Mouse (Mus musculus) adipocyte (in vitro differentiated cells): ENCODE measurements around the gene Rcc1.
"Not testable (repeated sequence)": the region's sequence is repeated elsewhere in the genome, so short reads cannot be mapped to it uniquely, and the experiment has no call there.

Experiments
- DNase-seq: peaks from one replicate; pipeline ENCODE4 v3.0.0-alpha.2; 2016; ENCODE audit warnings: low spot score

Gene Rcc1

DNA sequence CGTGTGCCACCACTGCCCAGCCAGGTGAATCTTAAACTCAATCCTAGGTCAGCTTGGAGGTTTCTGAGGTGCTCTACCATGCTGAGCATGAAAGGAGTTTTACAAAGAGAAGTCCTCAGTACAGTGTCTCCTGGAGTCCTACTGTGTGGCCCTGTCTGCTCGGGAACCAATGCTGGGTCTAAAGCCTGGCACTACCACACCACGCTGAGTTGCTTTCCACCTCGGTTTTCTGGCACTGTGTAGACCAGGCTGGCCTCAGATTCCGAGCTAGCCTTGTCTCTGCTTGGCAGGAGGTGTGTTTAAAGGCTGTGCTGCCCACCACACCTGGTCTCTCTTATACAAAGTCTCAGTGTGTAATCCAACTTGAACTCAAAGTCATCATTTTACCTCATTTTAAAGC is 40.8 kb downstream of the Rcc1 start:
- no peak for DNase-seq

DNA sequence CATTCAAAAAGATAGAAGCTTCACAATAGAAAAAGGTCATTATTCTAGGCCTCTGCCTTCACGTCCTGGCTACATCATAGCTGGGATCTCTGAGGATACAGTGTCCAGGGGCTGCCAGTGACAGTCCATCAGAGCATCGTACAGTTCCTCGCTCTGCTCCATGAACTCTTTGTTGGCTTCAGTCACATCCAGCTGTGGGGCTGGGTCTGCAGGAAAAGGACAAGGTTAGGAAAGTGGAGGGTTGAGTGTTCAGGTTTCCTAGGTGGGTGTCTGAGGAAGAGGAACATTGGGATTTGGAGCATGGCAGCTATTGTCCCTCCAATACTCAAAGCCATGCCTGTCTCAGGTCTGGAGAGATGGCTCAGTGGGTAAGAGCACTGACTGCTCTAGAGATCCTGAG is 41.6 kb downstream of the Rcc1 start:
- no peak for DNase-seq

DNA sequence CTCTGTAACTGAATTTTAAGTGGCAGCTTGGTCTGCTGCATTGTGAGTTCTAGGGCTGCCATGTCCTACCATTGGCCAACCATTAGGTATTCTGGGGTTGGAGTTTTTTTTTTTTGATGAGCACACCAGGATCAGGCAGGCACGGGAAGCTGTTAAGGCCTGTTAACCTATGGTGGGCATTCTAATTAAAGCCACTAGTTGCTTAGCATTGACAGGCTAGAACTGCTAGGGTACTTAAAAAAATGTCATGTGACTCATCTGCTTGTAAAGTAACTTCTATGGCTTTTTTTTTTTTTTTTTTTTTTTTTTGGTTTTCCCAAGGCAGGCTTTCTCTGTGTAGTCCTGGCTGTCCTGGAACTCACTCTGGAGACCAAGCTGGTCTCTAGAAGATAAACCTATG is 42.2 kb downstream of the Rcc1 start:
- DNase-seq, result no peak

DNA sequence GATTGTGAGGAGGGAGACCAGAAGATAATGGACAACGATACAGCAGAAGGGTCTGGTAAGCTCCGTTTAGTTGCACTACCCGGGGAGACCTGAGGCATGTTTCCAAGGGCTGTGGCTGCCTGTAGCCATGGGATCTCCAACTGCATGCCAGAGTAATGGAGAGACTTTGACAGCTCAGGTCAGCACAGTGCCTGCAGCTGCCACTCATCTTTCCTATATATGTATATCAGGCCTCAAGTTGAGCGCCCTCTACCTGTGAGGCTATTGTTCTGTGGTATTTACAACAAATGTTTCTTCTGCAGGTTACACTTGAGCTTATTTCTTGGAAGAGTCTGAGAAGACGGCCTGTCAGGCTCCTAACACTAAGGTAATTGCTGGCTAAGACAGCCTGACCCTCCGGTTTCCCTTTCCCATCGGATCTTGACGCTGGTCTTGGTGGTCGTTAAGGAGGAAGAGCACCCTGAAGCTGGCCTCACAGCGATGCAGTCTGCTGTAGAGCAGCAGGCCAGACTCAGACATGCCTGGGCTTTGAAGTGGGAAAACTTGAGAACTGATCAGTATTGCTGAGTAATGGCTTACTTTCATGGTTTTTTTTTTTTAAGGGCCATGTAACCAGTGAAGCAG is 43.4 kb downstream of the Rcc1 start:
- DNase-seq, result peak; percentile 61

DNA sequence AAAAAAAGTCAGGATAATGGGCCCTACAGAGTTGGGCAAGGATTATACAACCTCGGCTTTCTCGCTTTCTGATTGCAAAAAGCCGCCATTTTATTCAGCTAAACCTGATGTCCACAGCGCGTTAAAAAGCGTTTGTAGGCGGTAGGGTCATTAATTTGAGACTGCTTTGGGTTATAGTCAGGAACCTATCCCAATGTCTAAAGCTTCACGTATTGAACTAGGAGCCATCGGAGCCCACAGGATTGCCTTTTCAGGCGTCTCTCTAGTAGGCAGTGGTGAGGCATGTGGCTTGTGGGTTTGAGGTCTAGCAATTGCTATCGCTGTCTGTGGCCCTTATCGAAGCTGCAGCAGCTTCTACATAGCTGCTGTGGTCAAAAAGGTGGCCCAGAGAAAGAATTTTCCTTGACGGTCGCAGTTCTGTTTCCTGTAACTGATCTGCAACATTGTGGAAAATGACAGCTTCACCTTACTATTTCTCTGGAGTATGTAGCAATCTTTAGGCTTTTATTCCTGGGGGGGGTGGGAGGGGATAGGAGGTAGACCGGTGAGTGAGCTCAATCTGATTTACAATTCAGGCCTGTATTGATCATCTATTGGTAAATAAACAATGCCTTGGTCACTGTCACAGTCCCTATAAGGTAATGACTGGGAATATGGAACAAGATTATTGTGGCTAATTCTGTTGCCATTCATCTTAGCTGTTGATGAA is 44.1 kb downstream of the Rcc1 start:
- DNase-seq, result peak; percentile 44

DNA sequence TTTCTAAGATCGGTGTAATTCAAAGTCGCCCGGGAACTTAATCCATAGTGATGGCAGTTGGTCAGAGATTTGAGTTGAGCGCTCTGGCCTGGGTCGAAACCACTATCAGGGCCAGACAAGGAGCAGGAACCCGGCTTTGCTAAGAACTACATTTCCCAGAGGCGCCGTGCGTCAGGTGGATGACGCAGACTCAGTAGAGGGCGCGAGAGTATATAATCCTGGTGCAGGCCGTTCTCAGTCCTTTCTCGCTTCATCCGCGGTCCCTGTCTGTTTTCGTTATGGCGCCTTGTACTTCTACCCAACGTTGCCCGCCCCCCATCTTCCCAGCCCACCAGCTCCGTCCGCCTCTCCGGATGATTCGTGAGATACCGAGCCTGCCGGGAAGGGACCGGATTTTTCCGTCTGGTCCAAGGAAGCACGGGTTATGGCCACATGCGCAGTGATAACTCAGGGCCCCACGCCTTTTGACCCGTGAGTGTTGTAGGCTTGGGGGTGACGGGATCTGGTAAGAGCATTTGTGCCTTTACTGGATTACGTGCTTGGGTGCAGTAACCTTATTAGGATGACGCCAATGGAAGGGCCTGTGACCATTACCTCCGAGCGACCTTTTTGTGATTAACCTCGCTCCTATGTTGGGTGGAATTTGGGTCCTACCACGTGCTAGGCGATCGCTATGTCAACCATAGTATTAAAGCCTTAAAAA is 44.8 kb downstream of the Rcc1 start:
- peak; percentile 90 for DNase-seq

DNA sequence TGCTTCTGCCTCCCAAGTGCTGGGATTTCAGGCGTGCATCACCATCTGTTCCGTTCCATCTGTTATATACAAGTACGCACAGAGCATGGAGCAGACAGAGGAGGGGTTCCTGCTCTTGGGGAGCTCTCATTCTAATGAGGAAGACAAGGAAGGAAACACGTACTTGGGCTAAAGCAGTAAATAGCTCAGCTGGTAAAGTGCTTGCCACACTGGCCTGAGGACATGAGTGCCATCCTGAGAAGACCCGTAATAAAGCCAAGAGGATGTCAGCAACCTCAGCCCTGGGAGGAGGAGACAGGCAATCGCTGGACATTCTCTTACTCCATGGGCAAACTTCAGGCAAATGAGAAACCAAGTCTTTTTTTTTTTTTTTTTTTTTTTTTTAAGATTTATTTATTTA is 47.4 kb downstream of the Rcc1 start:
- no peak for DNase-seq

DNA sequence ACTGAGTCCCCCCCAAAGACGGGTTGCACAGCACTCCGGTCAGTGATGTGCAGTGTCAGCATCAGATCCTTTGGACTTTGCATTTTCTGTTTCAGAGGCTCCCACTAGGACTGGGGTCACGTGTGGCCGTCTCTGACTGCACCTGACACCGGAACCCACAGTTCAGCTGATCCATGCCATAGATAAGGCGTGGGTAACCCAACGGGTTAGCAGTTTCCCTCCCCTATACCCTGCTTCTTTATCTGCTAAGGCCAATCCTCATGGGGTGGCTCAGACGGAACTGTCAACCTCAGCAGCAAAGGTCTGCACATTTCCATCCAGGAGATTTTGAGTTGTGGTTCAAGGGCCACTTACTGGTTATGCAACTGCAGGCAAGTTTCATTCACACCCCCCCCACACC is 48.1 kb downstream of the Rcc1 start:
- DNase-seq, result no peak

DNA sequence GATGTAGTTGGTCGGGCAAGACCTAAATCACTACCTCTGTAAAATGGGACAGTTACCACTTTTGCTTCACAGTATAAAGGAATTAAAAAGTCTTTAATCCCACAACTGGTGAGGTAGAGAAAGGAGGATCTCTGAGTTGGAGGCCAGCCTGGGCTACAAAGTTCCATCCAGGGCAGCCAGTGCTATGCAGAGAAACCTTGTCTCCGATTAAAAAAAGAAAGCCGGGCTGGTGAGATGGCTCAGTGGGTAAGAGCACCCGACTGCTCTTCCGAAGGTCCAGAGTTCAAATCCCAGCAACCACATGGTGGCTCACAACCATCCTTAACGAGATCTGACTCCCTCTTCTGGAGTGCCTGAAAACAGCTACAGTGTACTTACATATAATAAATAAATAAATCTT is 49.9 kb downstream of the Rcc1 start:
- not testable (repeated sequence) for DNase-seq

DNA sequence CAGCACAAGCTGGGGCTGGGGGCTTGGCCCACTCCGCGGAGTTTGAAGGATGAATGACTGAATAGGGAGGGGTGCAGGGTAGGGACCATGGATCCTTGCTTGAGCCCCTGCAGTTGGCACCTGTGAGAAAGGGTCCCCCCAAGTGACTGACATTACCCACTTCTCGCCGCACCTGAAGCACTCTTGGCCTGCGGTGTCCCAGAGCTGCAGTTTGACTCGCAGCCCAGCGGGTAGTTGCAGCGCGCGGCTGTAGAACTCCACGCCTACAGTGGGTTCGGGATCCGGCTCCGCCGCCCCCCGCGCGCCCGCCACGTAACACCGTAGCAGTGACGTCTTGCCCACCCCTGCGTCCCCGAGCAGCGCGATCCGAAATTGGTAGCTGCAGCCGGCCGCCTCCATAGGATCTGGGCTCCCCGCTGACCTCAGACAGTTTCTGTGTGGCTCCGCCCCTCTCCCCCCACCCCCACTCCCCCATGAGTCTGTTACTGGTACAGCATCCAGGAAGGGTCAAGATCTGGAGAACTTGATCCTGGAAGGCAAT is 50.4 kb downstream of the Rcc1 start, which contains the start of gene Rab42:
Gene Rab42 (minus strand): TSS at position 447 of the 541 bp plus-strand sequence.
- peak; percentile 54 for DNase-seq

DNA sequence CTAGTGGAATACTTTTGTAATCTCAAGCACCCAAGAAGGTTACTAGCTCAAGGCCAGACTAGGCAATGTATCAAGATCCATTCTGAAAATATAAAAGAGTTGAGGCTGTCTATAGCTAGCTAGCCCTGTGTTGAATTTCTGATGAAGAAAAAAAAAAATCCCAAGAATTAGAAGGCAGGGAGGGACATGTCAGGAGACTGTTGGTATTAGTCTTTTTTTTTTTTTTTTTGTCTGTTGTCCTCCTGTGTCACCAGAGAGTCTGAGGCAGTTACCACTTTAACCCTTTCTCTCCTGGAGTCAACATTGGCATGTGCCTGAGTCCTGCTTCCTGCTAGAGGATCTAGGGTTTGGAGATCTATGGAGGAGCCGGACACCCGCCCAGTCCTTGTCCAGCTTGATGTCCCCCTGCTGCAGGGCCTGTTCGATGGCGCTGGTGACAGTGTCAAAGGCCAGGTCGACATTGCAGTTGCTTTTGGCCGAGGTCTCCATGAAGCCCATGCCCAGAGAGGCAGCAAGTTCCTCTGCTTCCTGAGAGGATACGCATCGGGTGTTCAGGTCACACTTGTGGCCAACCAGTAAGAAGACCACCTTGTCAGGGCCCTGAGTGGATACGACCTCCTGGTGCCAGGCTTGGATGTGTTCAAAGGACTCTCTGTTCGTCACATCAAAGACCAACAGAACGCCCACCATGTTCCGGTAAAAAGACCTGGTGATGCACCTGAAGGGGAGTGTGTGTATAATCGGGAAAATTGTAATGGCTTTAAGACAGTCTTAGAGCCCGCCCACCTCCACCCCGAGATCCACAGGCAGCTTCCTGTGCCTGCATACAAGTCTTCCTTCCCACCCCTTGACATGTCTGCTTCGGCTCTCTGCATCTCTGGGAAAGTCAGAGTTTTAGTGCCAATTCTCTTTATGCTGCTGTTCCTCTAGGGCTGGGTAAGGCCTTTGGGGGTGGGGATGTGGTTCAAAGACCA is 51.2 kb downstream of the Rcc1 start:
- DNase-seq, result no peak

DNA sequence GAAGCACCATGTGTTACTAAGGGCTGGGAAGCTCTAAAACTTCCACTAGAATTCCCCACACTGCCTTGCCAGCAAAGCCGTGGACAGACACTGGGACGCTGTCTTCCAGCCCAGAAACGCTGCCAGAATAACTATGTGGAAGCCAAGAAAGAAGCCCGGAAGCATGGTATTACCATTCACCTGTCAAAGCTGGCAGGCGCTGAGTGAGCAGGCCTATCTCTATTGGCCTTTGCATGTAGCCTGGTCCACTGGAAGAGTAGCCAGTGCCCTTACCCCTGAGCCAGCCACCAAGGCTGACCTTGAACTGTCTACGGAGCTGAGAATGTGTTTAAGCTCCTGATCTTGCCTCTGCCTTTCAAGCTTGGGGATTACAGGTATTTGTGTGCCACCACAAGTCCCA is 51.9 kb downstream of the Rcc1 start:
- DNase-seq, result no peak

DNA sequence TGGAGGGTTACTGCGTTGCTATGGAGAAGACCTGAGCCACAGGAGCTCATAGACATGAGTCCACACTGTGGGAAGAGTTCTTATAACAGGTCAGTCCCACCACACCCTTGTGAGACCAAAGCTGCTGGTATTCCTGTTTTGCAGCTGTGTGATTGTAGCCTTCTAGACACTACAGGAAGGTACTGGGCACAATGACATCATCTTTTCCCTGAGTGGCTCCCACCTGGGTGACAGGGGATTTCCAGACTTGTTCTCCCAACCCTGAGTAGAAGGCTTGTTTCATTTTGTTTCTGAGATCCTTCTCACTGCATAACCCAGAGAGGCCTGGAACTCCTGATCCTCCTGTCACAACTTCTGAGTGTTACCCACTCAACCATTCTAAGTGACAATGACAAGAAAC is 53.6 kb downstream of the Rcc1 start:
- DNase-seq, result no peak

DNA sequence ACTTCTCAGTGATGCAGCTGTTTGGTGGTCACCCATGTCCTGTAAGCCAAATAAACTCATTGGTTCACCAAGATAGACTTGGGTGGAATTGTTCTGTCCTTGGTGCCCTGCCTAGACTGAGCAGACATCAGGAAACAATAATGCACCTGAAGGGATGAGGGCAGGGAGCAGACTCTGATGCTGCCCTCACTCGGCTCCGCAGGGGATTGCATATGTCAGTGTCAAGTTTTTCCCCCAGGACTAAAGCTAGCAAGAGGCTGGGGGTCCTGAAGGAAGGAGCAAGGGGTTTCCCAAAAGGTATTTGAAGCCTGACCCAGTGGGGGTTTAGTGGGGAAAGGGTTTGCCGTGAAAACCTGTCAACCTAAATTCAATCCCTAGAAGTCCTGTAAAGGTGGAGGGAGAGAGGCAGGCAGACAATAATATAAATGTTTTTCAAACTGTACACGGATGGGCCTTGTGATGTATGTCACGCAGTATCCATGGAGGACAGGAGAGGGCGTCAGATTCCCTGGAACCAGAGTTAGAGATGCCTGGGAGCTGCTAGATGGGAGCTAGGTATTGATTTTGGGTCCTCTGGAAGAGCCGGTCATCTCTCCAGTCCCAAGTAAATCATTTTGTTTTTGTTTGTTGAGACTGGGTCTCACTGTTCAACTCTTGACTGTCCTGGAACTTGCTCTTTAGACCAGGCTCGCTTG is 57.6 kb downstream of the Rcc1 start:
- DNase-seq, result no peak

DNA sequence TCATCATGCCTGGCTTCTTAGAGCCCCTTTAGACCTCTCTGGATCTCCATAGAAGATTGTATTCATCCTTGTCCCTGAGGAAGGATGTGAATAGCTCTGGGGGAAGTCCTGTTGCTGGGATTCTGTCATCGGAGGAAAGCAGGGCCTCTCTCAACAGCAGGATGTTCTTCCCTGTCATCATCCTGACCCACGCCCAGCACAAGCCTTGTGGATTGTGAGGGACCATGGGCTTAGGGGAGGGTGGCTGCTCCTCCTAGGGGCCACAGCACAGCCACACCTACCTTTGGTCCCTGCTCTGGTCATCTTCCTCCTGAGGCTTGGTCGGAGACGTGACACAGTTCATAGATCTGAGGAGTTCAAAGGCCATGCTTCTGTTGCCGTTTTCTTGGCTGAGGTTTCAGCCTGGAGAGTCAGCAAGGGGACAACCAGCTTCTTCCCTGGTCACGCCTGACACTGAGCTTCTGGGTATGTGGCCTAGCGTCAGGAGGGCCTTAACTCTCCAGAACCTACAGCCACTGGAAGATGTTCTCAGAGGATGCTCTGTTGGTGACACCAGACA is 59.6 kb downstream of the Rcc1 start:
- no peak for DNase-seq

DNA sequence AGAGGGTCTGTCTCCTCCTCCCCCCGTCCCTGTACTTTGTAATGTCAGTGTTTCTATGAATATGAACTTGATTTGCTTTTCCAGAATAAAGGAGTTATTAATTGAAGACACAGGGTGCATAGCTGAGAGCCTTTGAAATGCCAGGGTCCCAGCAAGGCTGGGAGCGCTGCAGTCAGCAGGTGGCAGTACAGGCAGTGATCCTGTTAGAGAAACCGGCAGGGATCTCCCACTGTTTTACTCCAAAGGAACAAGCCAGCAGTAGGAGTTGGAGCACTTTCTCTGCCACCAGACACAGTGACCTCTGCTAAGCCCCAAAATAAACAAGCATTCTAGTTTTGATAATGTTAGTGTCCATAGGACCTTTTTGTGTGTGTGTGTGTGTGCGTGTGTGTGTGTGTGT is 60.4 kb downstream of the Rcc1 start:
- peak; percentile 45 for DNase-seq

DNA sequence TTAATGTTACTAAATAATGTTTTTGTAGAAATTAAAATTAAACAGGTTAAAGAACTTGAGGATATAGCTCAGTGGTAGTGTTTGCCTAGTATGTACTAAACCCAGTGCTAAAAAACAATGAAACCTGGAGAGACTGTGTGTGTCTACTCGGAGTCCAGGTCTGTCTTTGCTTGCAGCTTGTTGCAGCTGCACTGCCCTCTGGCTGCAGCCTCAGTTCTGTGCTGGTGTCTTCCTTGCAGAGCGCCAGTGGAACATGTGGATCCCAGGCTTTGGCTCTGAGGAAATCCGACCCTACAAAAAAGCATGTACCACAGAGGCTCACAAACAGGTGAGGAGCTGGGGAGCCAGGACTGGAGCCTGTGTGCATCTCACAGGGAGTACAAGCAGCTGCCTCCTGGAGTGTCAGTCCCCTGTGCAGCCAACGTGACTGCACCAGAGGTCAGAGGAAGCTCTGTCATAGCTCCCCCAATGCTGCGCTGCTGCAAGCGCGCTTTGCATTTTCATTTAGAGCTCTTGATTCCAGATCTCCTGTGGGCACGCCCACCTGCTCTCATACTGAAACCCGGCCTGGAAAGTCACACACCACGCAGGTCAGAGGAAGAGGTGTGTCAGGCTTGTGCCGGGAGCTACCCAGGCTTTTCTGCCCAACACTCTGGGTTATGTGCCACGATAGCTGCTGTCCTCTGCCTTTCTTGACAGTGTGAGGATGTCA is 61.6 kb downstream of the Rcc1 start:
- no peak for DNase-seq

DNA sequence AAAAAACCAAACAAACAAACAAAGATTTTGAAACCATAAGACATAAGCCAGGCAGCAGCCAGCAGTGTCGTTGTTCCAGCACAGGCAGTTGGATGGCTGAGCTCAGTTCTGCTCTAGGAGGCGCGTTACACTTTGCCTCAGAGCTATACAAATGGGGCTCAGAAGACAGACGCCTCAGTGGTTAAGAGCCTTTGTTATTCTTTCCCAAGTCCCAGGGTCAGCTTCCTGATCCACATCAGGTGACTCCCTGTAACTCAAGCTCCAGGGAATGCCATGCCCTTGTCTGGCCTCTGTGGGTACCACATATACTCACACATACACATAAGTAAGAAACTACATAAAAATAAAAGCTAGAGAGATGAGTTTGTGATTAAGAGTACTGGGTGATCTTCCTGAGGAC is 62.3 kb downstream of the Rcc1 start:
- no peak for DNase-seq

DNA sequence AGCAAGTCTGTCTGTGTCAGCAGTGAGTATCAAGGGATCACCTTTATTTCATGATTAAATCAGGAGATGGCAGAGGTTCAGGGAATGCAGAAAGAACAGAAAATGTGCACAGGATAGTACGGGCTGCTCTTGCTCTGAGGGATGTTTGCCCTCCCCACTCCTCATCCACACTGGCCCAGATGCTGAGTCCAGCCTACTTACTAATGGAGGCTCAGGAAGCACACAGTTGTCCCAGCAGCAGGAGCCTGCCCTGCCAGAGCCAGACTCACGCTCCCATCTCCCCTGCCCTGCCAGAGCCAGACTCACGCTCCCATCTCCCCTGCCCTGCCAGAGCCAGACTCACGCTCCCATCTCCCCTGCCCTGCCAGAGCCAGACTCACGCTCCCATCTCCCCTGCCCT is 64.6 kb downstream of the Rcc1 start:
- DNase-seq, result not testable (repeated sequence)
